Mouse (Mus musculus): ENCODE results near the gene Gm10306. TPM values are rescaled to one million over a fixed set of nuclear protein-coding genes. Genes with fewer than 3 reads are reported as not detected.

The Gm10306 gene
- polyA plus RNA-seq, 1 experiment from 2014 or later = 1.3 TPM

DNA sequence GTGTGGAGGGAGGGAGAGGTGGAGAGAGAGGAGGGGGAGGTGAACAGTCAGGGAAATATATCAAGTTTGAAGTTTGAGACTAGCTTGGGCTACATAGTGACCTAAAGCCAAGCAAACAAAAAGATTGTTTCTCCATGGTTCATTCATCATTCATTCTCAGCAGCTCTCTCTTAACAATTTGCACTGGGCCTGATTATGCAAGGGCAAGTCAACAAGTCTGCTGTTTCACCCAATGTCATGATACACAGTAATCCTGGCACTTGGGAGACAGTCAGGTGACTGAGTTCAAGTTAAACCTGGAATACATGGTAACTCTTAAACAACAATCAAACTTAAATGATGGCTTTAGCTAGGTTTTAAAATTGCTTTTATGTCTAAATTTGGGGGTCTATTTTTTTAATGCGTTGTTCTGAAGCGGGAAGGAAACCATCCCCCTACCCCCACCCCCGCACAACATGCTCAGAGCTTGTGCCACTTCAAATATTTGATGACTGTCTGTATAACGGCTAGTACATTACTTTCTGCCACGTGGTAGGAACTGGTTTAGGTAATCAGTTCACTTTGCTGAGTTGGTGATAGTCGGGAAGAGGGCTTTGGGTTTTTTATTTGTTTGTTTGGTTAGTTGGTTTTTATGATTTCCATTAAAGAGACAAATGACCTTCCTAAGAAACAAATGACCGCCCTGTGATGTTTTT, 5.8 kb downstream of the Gm10306 start:
- H3K4me3 ChIP-seq (ENCODE audit: low read depth, low read length) = no peak overlapping the region
- no peak overlapping the region for H3K9ac ChIP-seq (replicated peaks; ENCODE audit: low read depth)
- TF ChIP-seq EP300 (IDR thresholded peaks at IDR 0.05) = no peak
- no peak for TF ChIP-seq CTCF (IDR thresholded peaks at IDR 0.05)
- peak; percentile 5 for DNase-seq (ENCODE audit: low spot score)
- H3K9me3 ChIP-seq (ENCODE audit: low read length) = no peaks in the 10 kb centered on the region
- H3K4me2 ChIP-seq (replicated peaks; ENCODE audit: low read depth, low read length) = no peak overlapping the region
- no peak for ATAC-seq
- peaks cover 4% of the 10 kb centered on the region; the same call in 1 of the 2 replicates for H3K36me3 ChIP-seq (ENCODE audit: insufficient read depth, low read length)
- no peaks in the 10 kb centered on the region for H3K4me1 ChIP-seq (ENCODE audit: insufficient read depth, low read depth, low read length)
- no peak overlapping the region for H3K27ac ChIP-seq (ENCODE audit: low read length)
- WGBS = 65% methylated on average over 7 of the region's 7 CpGs
- no peaks in the 10 kb centered on the region for H3K27me3 ChIP-seq (replicated peaks; ENCODE audit: insufficient read depth, low read length)

DNA sequence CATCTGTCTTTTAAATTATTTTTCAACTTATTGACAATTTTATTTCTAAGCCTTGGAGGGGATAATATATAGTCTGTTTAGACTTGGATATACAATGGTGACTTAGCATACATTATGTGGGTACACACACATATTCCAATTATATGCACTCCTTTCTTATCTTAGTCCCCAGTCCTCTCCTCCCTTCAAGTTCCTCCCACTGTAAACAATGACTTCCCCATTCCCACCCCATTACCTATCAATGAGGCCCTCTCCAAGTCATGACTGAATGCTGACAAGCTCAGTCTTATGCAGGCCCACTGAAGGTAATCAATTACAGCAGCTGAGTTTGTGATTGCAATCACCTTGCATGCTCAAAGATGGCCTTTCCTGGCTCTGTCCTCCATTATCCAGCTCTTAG, 8.0 kb downstream of the Gm10306 start:
- no peak overlapping the region for H3K4me3 ChIP-seq (ENCODE audit: low read depth, low read length)
- no peaks in the 10 kb centered on the region for H3K27me3 ChIP-seq (replicated peaks; ENCODE audit: insufficient read depth, low read length)
- DNase-seq (ENCODE audit: low spot score) (no peak), ATAC-seq (no peak)
- no peak overlapping the region for H3K9ac ChIP-seq (replicated peaks; ENCODE audit: low read depth)
- peaks cover 10% of the 10 kb centered on the region for H3K36me3 ChIP-seq (ENCODE audit: insufficient read depth, low read length)
- no peak for TF ChIP-seq CTCF (IDR thresholded peaks at IDR 0.05)
- TF ChIP-seq EP300 (IDR thresholded peaks at IDR 0.05) = no peak
- no peaks in the 10 kb centered on the region for H3K4me1 ChIP-seq (ENCODE audit: insufficient read depth, low read depth, low read length)
- no peak overlapping the region for H3K27ac ChIP-seq (ENCODE audit: low read length)
- H3K9me3 ChIP-seq (ENCODE audit: low read length) = no peaks in the 10 kb centered on the region
- H3K4me2 ChIP-seq (replicated peaks; ENCODE audit: low read depth, low read length) = no peak overlapping the region

DNA sequence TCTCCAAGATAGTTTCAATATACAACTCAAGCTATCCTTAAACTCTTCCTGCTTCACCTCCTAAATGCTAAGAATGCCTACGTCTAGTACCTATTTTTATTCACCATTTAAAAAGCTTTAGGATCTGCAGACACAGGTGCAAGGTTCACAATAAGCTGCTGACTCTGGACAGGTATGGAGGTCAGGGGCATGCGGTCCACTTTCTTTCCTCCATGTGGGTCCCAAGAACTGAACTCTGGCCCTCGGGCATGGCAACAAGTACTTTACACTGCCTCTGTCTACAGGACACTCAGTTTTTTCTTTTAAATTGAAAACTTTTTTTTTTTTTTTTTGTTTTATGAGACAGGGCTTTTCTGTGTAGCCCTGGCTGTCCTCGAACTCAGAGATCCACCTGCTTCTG, 16.3 kb downstream of the Gm10306 start:
- Histone ChIP-seq H3K9me3 (ENCODE audit: low read length) (no peaks in the 10 kb centered on the region), H3K27me3 (replicated peaks; ENCODE audit: insufficient read depth, low read length) (no peaks in the 10 kb centered on the region), H3K27ac (ENCODE audit: low read length) (no peak overlapping the region), H3K4me1 (ENCODE audit: insufficient read depth, low read depth, low read length) (no peaks in the 10 kb centered on the region), H3K9ac (replicated peaks; ENCODE audit: low read depth) (no peak overlapping the region), H3K4me2 (replicated peaks; ENCODE audit: low read depth, low read length) (no peak overlapping the region), H3K36me3 (ENCODE audit: insufficient read depth, low read length) (peaks cover 14% of the 10 kb centered on the region; the same call in 1 of the 2 replicates), H3K4me3 (ENCODE audit: low read depth, low read length) (no peak overlapping the region)
- DNase-seq (ENCODE audit: low spot score) (no peak), ATAC-seq (no peak)
- no peak for TF ChIP-seq EP300 (IDR thresholded peaks at IDR 0.05)
- no peak for TF ChIP-seq CTCF (IDR thresholded peaks at IDR 0.05)
- WGBS = 95% methylated on average over 4 of the region's 4 CpGs

DNA sequence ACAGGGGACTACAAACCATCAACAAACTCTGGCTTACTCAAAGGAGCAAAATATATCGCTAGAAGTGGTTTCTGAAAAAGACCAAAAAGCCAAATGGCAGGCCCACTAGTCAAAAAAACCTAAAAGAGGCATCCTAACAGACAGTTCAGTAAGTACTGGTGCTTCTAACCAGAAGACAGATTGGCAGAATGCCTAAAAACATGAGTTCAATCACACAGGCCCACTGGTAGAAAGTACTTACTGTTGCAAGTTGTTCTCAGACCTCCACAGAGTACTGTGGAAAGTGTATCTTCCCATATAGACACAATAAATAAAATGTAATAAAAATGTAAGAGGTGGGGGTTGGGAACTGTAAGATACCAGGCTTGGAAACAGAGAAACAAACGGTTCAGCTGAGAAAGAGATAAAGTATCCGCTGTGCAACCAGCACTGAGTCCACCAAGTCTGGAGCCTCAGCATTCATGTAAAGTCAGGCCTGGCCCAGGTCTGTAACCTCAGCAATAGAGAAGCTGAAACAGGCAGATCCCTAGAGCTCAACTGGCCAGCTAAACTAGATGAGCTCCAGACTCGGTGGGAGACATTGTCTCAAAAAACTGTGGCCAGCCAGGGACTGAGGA, 35.5 kb downstream of the Gm10306 start:
- no peaks in the 10 kb centered on the region for H3K36me3 ChIP-seq (ENCODE audit: insufficient read depth, low read length)
- no peaks in the 10 kb centered on the region for H3K9me3 ChIP-seq (ENCODE audit: low read length)
- H3K9ac ChIP-seq (replicated peaks; ENCODE audit: low read depth) = no peak overlapping the region
- H3K4me2 ChIP-seq (replicated peaks; ENCODE audit: low read depth, low read length) = no peak overlapping the region
- H3K27ac ChIP-seq (ENCODE audit: low read length) = no peak overlapping the region
- WGBS = 64% methylated on average over 4 of the region's 4 CpGs
- no peaks in the 10 kb centered on the region for H3K27me3 ChIP-seq (replicated peaks; ENCODE audit: insufficient read depth, low read length)
- no peak for TF ChIP-seq EP300 (IDR thresholded peaks at IDR 0.05)
- TF ChIP-seq CTCF (IDR thresholded peaks at IDR 0.05) = no peak
- DNase-seq (ENCODE audit: low spot score) = no peak
- H3K4me1 ChIP-seq (ENCODE audit: insufficient read depth, low read depth, low read length) = peaks cover 8% of the 10 kb centered on the region; the same call in 1 of the 2 replicates
- H3K4me3 ChIP-seq (ENCODE audit: low read depth, low read length) = no peak overlapping the region
- no peak for ATAC-seq

DNA sequence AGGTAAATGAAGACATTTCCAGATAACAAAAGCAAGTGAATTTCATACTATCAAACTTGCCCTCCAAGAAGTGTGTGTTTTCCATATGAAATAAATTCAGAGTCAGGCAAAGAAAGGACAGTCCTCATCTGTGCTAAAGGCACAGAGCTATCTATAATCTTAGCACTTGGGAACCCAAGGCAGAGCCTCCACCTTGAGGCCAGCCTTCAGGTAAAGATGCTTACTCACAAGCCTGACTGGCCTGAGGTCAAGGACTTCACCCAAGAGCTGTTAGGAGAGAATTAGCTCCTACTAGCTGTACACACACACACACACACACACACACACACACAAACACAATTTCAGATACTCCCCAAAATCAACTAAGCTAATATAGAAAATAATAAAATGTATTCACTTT, 36.4 kb downstream of the Gm10306 start:
- H3K4me1 ChIP-seq (ENCODE audit: insufficient read depth, low read depth, low read length) = peaks cover 8% of the 10 kb centered on the region; the same call in 1 of the 2 replicates
- no peaks in the 10 kb centered on the region for H3K36me3 ChIP-seq (ENCODE audit: insufficient read depth, low read length)
- no peak overlapping the region for H3K9ac ChIP-seq (replicated peaks; ENCODE audit: low read depth)
- H3K4me3 ChIP-seq (ENCODE audit: low read depth, low read length) = no peak overlapping the region
- no peak for ATAC-seq
- TF ChIP-seq CTCF (IDR thresholded peaks at IDR 0.05) (no peak), EP300 (IDR thresholded peaks at IDR 0.05) (no peak)
- H3K27me3 ChIP-seq (replicated peaks; ENCODE audit: insufficient read depth, low read length) = no peaks in the 10 kb centered on the region
- no peak for DNase-seq (ENCODE audit: low spot score)
- H3K4me2 ChIP-seq (replicated peaks; ENCODE audit: low read depth, low read length) = no peak overlapping the region
- no peaks in the 10 kb centered on the region for H3K9me3 ChIP-seq (ENCODE audit: low read length)
- H3K27ac ChIP-seq (ENCODE audit: low read length) = no peak overlapping the region

DNA sequence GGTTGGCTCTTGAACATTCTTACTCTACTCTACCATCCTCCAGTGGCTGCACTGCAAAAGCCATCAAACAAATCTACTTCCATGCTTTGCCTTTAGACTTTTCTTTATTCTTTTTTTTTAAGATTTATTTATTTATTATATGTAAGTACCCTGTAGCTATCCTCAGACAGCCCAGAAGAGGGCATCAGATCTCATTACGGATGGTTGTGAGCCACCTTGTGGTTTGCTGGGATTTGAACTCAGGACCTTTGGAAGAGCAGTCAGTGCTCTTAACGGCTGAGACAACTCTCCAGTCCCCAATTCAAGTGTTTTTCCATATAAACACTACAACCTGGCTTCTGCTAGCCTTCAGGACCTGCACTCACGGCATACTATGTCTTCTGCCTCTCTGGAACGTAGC, 45.0 kb downstream of the Gm10306 start:
- no peaks in the 10 kb centered on the region for H3K36me3 ChIP-seq (ENCODE audit: insufficient read depth, low read length)
- no peaks in the 10 kb centered on the region for H3K9me3 ChIP-seq (ENCODE audit: low read length)
- peaks cover 7% of the 10 kb centered on the region; the same call in 1 of the 2 replicates for H3K4me1 ChIP-seq (ENCODE audit: insufficient read depth, low read depth, low read length)
- H3K4me3 ChIP-seq (ENCODE audit: low read depth, low read length) = no peak overlapping the region
- ATAC-seq (no peak), DNase-seq (ENCODE audit: low spot score) (no peak)
- H3K27me3 ChIP-seq (replicated peaks; ENCODE audit: insufficient read depth, low read length) = no peaks in the 10 kb centered on the region
- H3K9ac ChIP-seq (replicated peaks; ENCODE audit: low read depth) = no peak overlapping the region
- WGBS = 67% methylated on average over 4 of the region's 4 CpGs
- H3K27ac ChIP-seq (ENCODE audit: low read length) = no peak overlapping the region
- TF ChIP-seq EP300 (IDR thresholded peaks at IDR 0.05) = no peak
- TF ChIP-seq CTCF (IDR thresholded peaks at IDR 0.05) = peak; percentile 45
- H3K4me2 ChIP-seq (replicated peaks; ENCODE audit: low read depth, low read length) = no peak overlapping the region
